Mouse (Mus musculus): ENCODE measurements around the gene Cacna1g. TPM values are rescaled to one million over a fixed set of nuclear protein-coding genes. Genes with fewer than 3 reads are reported as not detected.

Cacna1g gene
- total RNA-seq, 2 experiments from 2014 or later = 142 to 208 TPM

GRCm38 (mm10) chr11:94451091-94451773 is 22.8 kb downstream of the Cacna1g start:
- no peak for ATAC-seq (replicated peaks; ENCODE audit: low FRiP score, poor library complexity, severe bottlenecking)

GRCm38 (mm10) chr11:94449886-94450285 is 24.1 kb downstream of the Cacna1g start:
- no peak for ATAC-seq (replicated peaks; ENCODE audit: low FRiP score, poor library complexity, severe bottlenecking)

DNA sequence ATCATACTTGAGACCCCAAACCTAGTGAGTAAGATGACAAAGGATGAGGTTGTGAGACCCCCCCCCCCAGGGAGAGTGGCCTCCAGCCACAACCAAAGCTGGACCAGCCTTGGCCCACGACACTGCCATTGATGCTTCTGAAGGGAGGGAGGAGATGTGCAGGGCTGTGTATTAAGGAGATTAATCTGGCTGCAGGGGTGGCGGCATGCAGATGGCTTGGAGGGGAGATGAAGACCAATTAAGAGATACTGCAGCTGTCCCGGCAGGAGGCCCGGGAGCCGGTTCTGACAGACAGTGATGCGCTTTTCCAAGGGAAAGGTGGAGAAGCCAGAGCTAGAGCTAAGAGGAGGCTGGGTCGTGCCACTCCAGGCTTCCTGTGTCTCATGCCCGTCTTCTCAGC is 24.8 kb downstream of the Cacna1g start:
- no peak for ATAC-seq (replicated peaks; ENCODE audit: low FRiP score, poor library complexity, severe bottlenecking)

GRCm38 (mm10) chr11:94447017-94447416 is 27.0 kb downstream of the Cacna1g start:
- ATAC-seq (replicated peaks; ENCODE audit: low FRiP score, poor library complexity, severe bottlenecking) = no peak

- no peak for ATAC-seq (replicated peaks; ENCODE audit: low FRiP score, poor library complexity, severe bottlenecking)
Observed at GRCm38 (mm10) chr11:94445300-94445699, 28.7 kb downstream of the Cacna1g start.

- no peak for ATAC-seq (replicated peaks; ENCODE audit: low FRiP score, poor library complexity, severe bottlenecking)
Observed at GRCm38 (mm10) chr11:94444829-94445228, 29.2 kb downstream of the Cacna1g start.

DNA sequence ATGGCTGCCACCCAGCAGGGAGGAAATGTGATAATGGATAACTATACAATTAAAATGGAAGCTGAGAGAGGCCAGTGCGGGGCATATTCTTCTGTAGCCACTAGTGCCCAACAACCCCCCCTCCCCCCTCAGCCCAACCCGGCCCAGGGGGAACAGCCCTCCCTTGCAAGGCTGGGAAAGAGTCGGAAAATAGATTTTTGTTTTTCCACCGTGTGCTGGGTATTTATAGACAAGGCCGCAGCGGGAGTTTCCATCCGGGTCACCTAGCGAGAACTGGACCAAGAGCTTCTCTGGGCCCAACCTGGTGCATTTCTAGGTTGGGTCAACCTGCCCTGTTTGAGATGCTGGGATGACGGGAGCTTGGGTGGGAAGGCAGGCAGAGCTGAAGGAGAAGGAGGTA is 32.2 kb downstream of the Cacna1g start:
- no peak for ATAC-seq (replicated peaks; ENCODE audit: low FRiP score, poor library complexity, severe bottlenecking)

- ATAC-seq (replicated peaks; ENCODE audit: low FRiP score, poor library complexity, severe bottlenecking) = no peak
Observed at GRCm38 (mm10) chr11:94441122-94441521, 32.9 kb downstream of the Cacna1g start.

GRCm38 (mm10) chr11:94440421-94440820 is 33.6 kb downstream of the Cacna1g start:
- ATAC-seq (replicated peaks; ENCODE audit: low FRiP score, poor library complexity, severe bottlenecking) = no peak

DNA sequence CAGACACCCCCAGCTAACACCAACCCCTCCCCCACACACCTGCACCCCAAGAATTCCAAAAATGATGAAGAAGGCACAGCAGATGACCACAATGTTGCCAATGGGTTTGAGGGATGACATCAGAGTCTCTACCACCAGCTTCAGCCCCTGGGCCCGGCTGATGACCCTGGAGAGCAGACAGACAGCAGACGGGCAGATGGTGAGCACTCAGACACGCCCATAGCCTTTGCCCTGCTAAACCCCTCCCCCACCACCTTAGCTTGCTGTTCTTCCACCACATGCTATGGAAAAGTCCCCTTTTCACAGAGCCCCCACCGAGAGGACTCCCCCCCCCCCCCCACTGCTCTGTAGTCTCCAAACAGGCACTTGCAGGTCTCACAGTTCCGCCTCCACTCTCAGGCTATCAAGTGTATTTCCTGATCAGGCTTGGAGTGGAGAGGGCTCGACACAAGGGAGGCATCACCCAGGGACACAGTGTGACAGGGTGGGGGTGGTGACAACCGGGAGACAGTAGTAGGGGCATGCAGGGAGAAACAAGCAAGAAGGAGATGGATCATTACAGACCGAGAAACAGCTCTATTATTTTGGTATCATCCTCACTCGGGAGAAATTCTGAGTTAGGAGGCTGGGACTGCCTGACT is 44.9 kb downstream of the Cacna1g start:
- ATAC-seq (replicated peaks; ENCODE audit: low FRiP score, poor library complexity, severe bottlenecking) = no peak

DNA sequence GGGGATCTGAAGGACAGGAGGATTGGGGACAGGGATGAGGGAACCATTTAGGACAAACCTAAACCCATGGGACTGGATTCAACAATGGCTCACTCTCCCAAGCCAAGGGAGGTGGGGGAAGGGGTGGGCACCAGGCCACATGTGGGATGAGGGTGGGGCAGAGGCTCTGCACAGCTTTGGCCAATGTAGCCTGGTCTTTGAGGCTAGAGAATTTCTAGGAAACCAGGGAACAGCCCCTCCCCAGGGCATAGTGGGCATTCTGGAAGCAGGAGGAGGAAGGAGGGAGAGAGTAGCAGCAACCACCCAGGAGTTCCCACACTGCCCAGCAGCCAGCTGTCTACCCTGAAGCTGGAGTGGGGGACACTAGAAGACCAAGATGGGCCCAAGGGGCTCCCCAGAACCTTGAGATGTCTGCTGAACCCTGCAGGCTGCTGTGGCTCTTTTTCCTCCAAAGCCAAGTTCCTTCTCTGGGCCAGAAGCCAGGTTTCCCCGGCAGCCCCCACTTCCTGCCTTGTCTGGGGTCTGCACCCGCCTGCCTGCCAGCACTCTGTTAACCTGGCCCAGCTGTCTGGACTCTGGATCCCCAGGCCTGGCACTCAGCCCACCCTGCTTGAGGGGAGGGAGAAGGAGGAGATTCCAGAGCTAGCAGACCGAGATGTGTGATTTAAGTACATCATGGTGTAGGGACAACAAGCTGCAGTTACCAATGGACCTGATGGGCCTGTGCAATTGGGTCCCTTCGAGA is 45.7 kb downstream of the Cacna1g start:
- ATAC-seq (replicated peaks; ENCODE audit: low FRiP score, poor library complexity, severe bottlenecking) = no peak

- no peak for ATAC-seq (replicated peaks; ENCODE audit: low FRiP score, poor library complexity, severe bottlenecking)
Observed at GRCm38 (mm10) chr11:94425656-94426055, 48.3 kb downstream of the Cacna1g start.

DNA sequence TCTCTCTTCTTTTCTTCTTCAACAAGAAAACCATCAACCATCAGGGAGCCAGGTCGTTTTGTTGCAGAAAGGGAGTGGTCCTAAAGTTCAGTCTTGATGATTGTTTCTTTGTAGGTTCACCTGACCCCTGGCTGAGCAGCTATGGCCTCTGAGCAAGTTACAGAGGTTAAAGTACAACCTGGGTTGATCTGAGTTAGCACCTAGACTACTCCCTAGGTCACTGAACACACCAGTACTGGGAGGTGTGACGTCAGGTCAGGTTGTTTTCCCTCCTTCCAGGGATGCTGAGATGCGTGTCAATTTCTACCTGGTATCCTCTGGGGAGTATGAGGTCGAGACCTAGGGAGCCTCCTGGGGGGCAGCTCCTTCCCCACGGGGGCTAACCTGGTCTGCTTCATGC is 48.8 kb downstream of the Cacna1g start:
- no peak for ATAC-seq (replicated peaks; ENCODE audit: low FRiP score, poor library complexity, severe bottlenecking)

DNA sequence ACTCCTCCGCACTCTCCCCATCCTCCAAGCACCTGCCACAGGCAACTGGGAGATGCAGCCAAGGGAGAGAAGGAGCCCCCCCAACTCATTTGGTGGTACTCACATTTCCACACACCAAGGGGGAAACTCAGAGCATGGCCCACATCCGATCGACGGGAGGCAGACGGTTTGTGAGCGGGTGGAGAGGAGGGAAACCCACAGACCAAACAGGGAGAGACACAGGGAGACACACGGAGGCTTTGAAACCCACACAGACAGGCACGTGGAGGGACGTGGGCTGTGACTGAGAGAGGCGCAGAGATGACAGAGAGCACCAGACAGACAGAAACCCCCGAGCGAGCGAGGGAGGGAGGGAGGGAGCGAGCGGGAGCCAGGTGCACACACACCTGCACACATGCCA is 49.6 kb downstream of the Cacna1g start:
- no peak for ATAC-seq (replicated peaks; ENCODE audit: low FRiP score, poor library complexity, severe bottlenecking)

- no peak for ATAC-seq (replicated peaks; ENCODE audit: low FRiP score, poor library complexity, severe bottlenecking)
Observed at GRCm38 (mm10) chr11:94423855-94424254, 50.1 kb downstream of the Cacna1g start.

DNA sequence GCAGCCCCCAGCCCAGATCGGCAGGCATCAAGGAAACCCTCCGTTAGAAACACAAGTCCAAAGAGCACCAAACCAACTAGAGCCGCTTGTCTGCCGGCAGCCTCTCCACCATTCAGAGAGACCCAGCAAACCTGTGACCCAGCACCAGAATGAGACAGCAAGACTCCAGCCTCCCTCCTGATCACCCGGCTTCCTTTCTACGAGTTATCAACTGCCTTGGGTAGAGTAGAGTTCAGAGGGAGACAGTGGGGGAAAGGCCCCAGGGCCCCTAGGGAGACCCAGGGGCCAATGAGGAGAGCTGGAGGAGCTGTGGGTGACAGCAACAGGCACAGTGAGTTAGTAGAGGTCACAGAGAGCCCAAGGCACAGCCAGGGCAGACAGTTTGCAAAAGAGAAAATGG is 53.0 kb downstream of the Cacna1g start:
- no peak for ATAC-seq (replicated peaks; ENCODE audit: low FRiP score, poor library complexity, severe bottlenecking)

DNA sequence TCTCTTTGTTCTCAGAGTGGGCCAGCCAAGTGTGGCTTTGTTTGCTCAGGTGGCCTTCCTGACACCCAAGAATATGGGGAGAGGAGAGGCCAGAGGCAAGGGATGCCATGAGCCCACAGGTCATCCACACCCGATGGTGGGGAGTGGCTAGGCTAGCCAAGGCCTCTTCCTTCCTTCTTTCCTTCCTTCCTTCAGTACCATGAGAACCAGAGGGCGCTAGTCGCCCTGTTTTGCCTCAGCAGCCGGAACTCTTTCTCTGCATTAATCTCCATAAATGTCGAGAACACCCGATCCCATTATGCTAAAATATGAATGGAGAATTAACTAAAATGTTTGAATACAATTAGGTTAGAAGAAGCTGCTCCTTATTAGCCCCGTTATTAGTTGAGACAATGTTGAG is 53.7 kb downstream of the Cacna1g start:
- peak; percentile 31; the same call in 1 of the 2 replicates for ATAC-seq (replicated peaks; ENCODE audit: low FRiP score, poor library complexity, severe bottlenecking)

- no peak for ATAC-seq (replicated peaks; ENCODE audit: low FRiP score, poor library complexity, severe bottlenecking)
Observed at GRCm38 (mm10) chr11:94419004-94419727, 54.8 kb downstream of the Cacna1g start.

- ATAC-seq (replicated peaks; ENCODE audit: low FRiP score, poor library complexity, severe bottlenecking) = no peak
Observed at GRCm38 (mm10) chr11:94414042-94414441, 60.0 kb downstream of the Cacna1g start.

DNA sequence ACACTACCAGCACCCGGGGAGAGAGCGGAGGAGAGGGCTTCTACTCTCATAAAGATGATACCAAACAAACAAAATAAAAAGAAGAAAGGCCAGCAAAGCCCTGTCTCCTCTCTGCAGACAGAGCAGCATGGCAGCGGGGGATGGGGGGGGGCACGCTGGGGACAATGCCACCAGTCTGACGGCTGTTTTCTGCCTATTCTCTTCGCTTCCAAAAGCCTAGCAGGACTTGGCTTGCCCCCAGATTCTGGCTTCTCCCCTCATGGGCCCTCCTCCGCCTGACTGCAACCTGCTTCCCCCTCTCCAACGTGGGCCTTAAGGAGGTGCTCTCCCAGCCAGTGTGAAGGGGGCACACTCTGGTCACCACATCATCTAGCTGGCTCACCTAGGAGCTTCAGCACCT is 60.5 kb downstream of the Cacna1g start:
- ATAC-seq (replicated peaks; ENCODE audit: low FRiP score, poor library complexity, severe bottlenecking) = no peak

Measured in erythroid progenitor cell, adult 5-6 weeks (primary cell).